Mouse (Mus musculus): ENCODE results near the gene Gm20736.
"Not testable (repeated sequence)": the region's sequence is repeated elsewhere in the genome, so short reads cannot be mapped to it uniquely, and the experiment has no call there.

Gm20736 gene

DNA sequence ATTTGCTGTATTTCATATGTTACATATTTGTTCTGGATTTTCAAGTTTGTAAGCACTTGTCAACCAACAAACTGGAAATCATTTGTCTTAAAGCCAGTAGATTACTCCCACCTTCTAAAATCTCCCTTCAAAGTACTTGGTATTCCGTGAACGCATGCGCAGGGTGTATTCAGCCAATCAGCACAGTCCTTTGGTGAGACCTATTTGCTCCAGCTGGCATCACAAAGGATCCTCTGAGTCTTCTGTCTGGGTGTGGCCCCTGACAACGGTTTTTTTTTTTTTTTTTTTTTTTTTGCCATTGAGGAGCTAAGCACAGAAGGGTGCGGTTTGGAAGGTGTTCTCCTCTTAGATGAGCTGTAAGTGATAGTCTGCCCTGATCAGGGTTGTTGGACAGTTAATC lies at the start of gene Gm20736:
TSS of gene Gm20736 (plus strand) at position 301 of the 400 bp plus-strand sequence.
- DNase-seq (ENCODE audit: low spot score) = not testable (repeated sequence)
